Mouse (Mus musculus): ENCODE data around the gene Prom2.

Gene Prom2

DNA sequence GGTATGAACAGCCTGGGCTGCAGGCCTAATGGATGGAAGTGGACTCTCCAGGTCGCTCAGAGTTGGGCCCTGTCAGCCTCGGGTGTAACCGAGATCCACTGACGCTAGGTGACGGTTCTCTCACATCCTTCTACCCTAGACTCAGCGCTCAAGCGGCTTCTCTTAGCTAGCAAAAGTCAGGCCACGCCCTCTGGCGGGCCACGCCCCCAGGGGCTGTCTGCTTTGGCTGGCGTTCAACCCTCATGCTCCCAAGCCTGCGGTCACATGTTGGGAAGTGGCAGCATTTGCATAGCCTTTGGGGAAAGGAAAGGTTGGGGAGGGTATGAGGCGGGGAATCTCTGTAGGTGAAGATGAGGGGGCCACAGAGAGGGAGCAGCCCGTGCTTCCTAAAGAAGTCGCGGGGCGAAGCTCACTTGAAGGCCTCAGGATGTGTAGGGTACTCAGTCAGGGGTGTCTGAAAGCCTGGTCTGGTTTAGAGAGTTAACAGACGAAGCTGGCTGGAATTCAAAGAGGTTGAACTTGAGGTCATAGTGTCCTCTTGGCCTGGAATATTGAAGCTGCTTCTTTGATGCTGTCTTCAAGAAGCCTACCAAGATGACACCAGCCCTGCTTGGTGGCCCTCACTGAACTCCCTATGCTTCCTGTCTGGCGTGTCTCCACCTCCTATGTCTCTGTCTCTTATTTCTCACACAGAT, 56.6 kb downstream of the Prom2 start:
- no peak for DNase-seq (ENCODE audit: low read depth, low spot score)

GRCm38 (mm10) chr2:127483001-127483400, 58.3 kb downstream of the Prom2 start:
- no peak for DNase-seq (ENCODE audit: low read depth, low spot score)

- DNase-seq (ENCODE audit: low read depth, low spot score): no peak
Measured at GRCm38 (mm10) chr2:127482533-127482911, 58.7 kb downstream of the Prom2 start.

DNA sequence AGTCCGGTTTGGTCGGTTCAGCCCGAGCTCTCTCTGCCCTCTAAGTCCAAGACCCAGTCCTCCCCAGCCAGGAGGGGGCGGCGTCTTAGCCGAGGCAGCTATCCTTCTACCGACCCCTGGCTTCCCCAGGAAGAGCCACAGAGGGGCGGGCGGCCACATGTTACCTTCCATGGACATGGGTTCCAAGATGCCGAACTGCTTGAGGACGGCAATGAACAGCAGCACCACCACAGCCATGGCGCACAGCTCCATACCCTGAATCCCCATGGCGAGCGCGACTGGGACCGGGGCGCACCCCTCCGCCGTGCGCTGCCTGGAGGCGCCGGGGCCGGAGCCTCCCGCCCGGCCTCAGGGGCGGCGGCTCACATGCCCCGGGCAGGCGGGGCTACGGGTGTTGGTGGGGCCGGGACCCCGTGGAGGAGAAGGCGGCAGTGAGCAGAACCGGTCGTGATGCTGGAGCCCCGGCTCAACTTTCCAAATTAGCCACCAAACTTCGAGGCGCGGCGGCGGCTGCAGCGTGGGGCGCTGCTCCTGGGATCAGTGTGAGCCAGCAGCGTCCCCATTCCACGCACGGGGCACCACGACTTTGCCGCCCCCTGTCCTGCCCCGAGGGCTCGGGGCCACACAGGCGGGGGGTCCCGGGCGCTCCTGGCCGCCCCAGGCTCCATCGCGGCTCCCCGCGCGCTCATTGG, 59.3 kb downstream of the Prom2 start:
- no peak for DNase-seq (ENCODE audit: low read depth, low spot score)

DNA sequence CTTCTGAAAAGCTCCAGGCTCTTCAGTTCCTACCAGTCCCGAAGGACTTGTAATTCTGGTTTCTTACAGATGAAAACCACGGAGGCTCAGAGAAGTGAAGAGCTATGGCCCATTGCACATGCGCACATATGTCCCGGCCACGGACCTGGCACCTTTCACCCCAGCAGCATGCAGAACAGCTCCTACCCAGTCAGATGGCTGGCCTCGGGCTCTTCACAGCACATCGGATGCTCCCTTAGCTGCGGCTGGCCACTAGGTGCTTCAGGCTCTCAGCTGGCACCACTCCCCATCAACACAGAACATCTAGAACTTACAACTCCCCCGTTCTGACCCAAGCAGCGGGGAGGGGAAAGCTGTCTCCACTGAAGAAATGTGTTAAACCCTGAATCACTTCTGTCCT, 61.5 kb downstream of the Prom2 start:
- no peak for DNase-seq (ENCODE audit: low read depth, low spot score)

- no peak for DNase-seq (ENCODE audit: low read depth, low spot score)
Measured at GRCm38 (mm10) chr2:127479210-127479609, 62.1 kb downstream of the Prom2 start.

All from A20 (cell line).